Mouse (Mus musculus): ENCODE data around the gene Relch. TPM values are rescaled to one million over a fixed set of nuclear protein-coding genes. Genes with fewer than 3 reads are reported as not detected.
"Not testable (repeated sequence)": the region's sequence is repeated elsewhere in the genome, so short reads cannot be mapped to it uniquely, and the experiment has no call there.

The Relch gene
- total RNA-seq, 2 experiments from 2014 or later = 88.2 to 109 TPM

GRCm38 (mm10) chr1:105735318-105735717 lies 71.7 kb downstream of the Relch start:
- intact Hi-C loops (cut with DNase I) = no loop called here
- DNase-seq (ENCODE audit: low spot score in 2 of 2) = no peak

GRCm38 (mm10) chr1:105738334-105738733 lies 74.7 kb downstream of the Relch start:
- no peak for DNase-seq (ENCODE audit: low spot score in 2 of 2)
- intact Hi-C loops (cut with DNase I) = no loop called here

- intact Hi-C loops (cut with DNase I) = no loop called here
- DNase-seq (ENCODE audit: low spot score in 2 of 2) = no peak
Observed at GRCm38 (mm10) chr1:105739493-105739892, 75.8 kb downstream of the Relch start.

GRCm38 (mm10) chr1:105742481-105742880 lies 78.8 kb downstream of the Relch start:
- intact Hi-C loops (cut with DNase I) = loop anchor here (5.0 to 10.0 kb wide), 2 partner anchors 40 to 252 kb away; partner anchors contain the start of genes Tnfrsf11a and Zcchc2
- no peak for DNase-seq (ENCODE audit: low spot score in 2 of 2)

- intact Hi-C loops (cut with DNase I) = loop anchor here (10.0 kb wide), 1 partner anchor 248 kb away; the partner anchor contains the start of gene Zcchc2
- DNase-seq (ENCODE audit: low spot score in 2 of 2) = no peak
Observed at GRCm38 (mm10) chr1:105746444-105746843, 82.8 kb downstream of the Relch start.

- intact Hi-C loops (cut with DNase I) = loop anchor here (10.0 kb wide), 1 partner anchor 248 kb away; the partner anchor contains the start of gene Zcchc2
- no peak for DNase-seq (ENCODE audit: low spot score in 2 of 2)
Observed at GRCm38 (mm10) chr1:105746858-105747596, 83.4 kb downstream of the Relch start.

GRCm38 (mm10) chr1:105748091-105748799 lies 84.6 kb downstream of the Relch start:
- no peak for DNase-seq (ENCODE audit: low spot score in 2 of 2)
- intact Hi-C loops (cut with DNase I) = loop anchor here (10.0 kb wide), 1 partner anchor 247 kb away; the partner anchor contains the start of gene Zcchc2

GRCm38 (mm10) chr1:105752196-105752595 lies 88.5 kb downstream of the Relch start:
- intact Hi-C loops (cut with DNase I) = no loop called here
- DNase-seq (ENCODE audit: low spot score in 2 of 2) = no peak

GRCm38 (mm10) chr1:105752944-105753343 lies 89.3 kb downstream of the Relch start:
- no peak for DNase-seq (ENCODE audit: low spot score in 2 of 2)
- intact Hi-C loops (cut with DNase I) = no loop called here

GRCm38 (mm10) chr1:105758798-105759197 lies 95.1 kb downstream of the Relch start:
- no peak for DNase-seq (ENCODE audit: low spot score in 2 of 2)

GRCm38 (mm10) chr1:105759422-105760165 lies 95.9 kb downstream of the Relch start:
- intact Hi-C loops (cut with DNase I) = no loop called here
- DNase-seq (ENCODE audit: low spot score in 2 of 2) = no peak

More at GRCm38 (mm10) chr1:105758798-105759197, 95.1 kb downstream of the Relch start:
- intact Hi-C loops (cut with DNase I) = no loop called here

- no peak for DNase-seq (ENCODE audit: low spot score in 2 of 2)
- intact Hi-C loops (cut with DNase I) = no loop called here
Observed at GRCm38 (mm10) chr1:105765586-105765985, 101.9 kb downstream of the Relch start.

GRCm38 (mm10) chr1:105766099-105766498 lies 102.4 kb downstream of the Relch start:
- intact Hi-C loops (cut with DNase I); DNase-seq (ENCODE audit: low spot score in 2 of 2): not testable (repeated sequence)

GRCm38 (mm10) chr1:105768397-105768796 lies 104.7 kb downstream of the Relch start:
- DNase-seq (ENCODE audit: low spot score in 2 of 2) = no peak
- intact Hi-C loops (cut with DNase I) = no loop called here

GRCm38 (mm10) chr1:105770685-105771084 lies 107.0 kb downstream of the Relch start:
- no peak for DNase-seq (ENCODE audit: low spot score in 2 of 2)
- intact Hi-C loops (cut with DNase I) = no loop called here

GRCm38 (mm10) chr1:105776426-105776825 lies 112.8 kb downstream of the Relch start:
- intact Hi-C loops (cut with DNase I) = no loop called here
- DNase-seq (ENCODE audit: low spot score in 2 of 2) = no peak

GRCm38 (mm10) chr1:105780079-105780456 lies 116.4 kb downstream of the Relch start:
- DNase-seq (ENCODE audit: low spot score in 2 of 2) = no peak
- intact Hi-C loops (cut with DNase I) = loop anchor here (5.0 kb wide), 2 partner anchors 38 to 212 kb away; partner anchors contain the start of gene Zcchc2

GRCm38 (mm10) chr1:105780457-105781364 lies 117.0 kb downstream of the Relch start, which contains the start of gene Tnfrsf11a:
Gene Tnfrsf11a (plus strand): TSS chr1:105780718.
- intact Hi-C loops (cut with DNase I) = loop anchor here (5.0 kb wide), 2 partner anchors 38 to 212 kb away; partner anchors contain the start of gene Zcchc2
- DNase-seq (ENCODE audit: low spot score in 2 of 2) = peak; percentile 55 to 60

Measured in left cerebral cortex, postnatal 36 days (tissue).